Mouse (Mus musculus): ENCODE data around the gene Alg5. TPM values are rescaled to one million over a fixed set of nuclear protein-coding genes. Genes with fewer than 3 reads are reported as not detected.
A peak's percentile ranks its signal among the peaks of the same experiment; 100 is the strongest.

Alg5 gene
- total and polyA plus RNA-seq, 2 experiments from 2014 or later = 16.3 to 65.1 TPM

- no peak for ATAC-seq
- Histone ChIP-seq H3K27ac (no peak overlapping the region), H3K4me1 (ENCODE audit: insufficient read depth, low read length) (peaks cover 4% of the 10 kb centered on the region; the same call in 1 of the 2 replicates), H3K9me3 (ENCODE audit: low read length) (no peaks in the 10 kb centered on the region), H3K36me3 (ENCODE audit: insufficient read depth, low read length) (peaks cover 30% of the 10 kb centered on the region), H3K4me2 (ENCODE audit: low read depth, low read length) (no peak overlapping the region), H3K9ac (replicated peaks; ENCODE audit: low read length) (no peak overlapping the region), H3K27me3 (ENCODE audit: insufficient read depth, low read length) (no peaks in the 10 kb centered on the region), H3K4me3 (ENCODE audit: low read length) (no peak overlapping the region)
- 95% methylated on average over 8 of the region's 8 CpGs for WGBS
- no peak for DNase-seq (ENCODE audit: low spot score)
- TF ChIP-seq CTCF (IDR thresholded peaks at IDR 0.05; ENCODE audit: low read depth) = no peak
Measured at GRCm38 (mm10) chr3:54737317-54737716, 2.0 kb downstream of the Alg5 start.

- no peaks in the 10 kb centered on the region for H3K27me3 ChIP-seq (ENCODE audit: insufficient read depth, low read length)
- H3K4me1 ChIP-seq (ENCODE audit: insufficient read depth, low read length) = no peaks in the 10 kb centered on the region
- H3K27ac ChIP-seq = no peak overlapping the region
- TF ChIP-seq CTCF (IDR thresholded peaks at IDR 0.05; ENCODE audit: low read depth) = no peak
- DNase-seq (ENCODE audit: low spot score) (no peak), ATAC-seq (no peak)
- no peak overlapping the region for H3K4me3 ChIP-seq (ENCODE audit: low read length)
- no peak overlapping the region for H3K4me2 ChIP-seq (ENCODE audit: low read depth, low read length)
- WGBS = 98% methylated on average over 11 of the region's 11 CpGs
- no peak overlapping the region for H3K9ac ChIP-seq (replicated peaks; ENCODE audit: low read length)
- H3K36me3 ChIP-seq (ENCODE audit: insufficient read depth, low read length) = peaks cover 65% of the 10 kb centered on the region
- no peaks in the 10 kb centered on the region for H3K9me3 ChIP-seq (ENCODE audit: low read length)
Measured at GRCm38 (mm10) chr3:54741965-54742364, 6.6 kb downstream of the Alg5 start.

GRCm38 (mm10) chr3:54745799-54746198 is 10.5 kb downstream of the Alg5 start:
- no peak overlapping the region for H3K4me2 ChIP-seq (ENCODE audit: low read depth, low read length)
- H3K27ac ChIP-seq = no peak overlapping the region
- no peaks in the 10 kb centered on the region for H3K9me3 ChIP-seq (ENCODE audit: low read length)
- H3K4me1 ChIP-seq (ENCODE audit: insufficient read depth, low read length) = no peaks in the 10 kb centered on the region
- no peak overlapping the region for H3K4me3 ChIP-seq (ENCODE audit: low read length)
- peak; percentile 60 for DNase-seq (ENCODE audit: low spot score)
- H3K36me3 ChIP-seq (ENCODE audit: insufficient read depth, low read length) = peaks cover 87% of the 10 kb centered on the region
- WGBS = 58% methylated on average over 5 of the region's 5 CpGs
- no peak overlapping the region for H3K9ac ChIP-seq (replicated peaks; ENCODE audit: low read length)
- peak; percentile 80 for ATAC-seq
- peak; percentile 71 for TF ChIP-seq CTCF (IDR thresholded peaks at IDR 0.05; ENCODE audit: low read depth)
- no peaks in the 10 kb centered on the region for H3K27me3 ChIP-seq (ENCODE audit: insufficient read depth, low read length)

- peaks cover 14% of the 10 kb centered on the region for H3K36me3 ChIP-seq (ENCODE audit: insufficient read depth, low read length)
- H3K27me3 ChIP-seq (ENCODE audit: insufficient read depth, low read length) = no peaks in the 10 kb centered on the region
- no peak for ATAC-seq
- no peak overlapping the region for H3K4me3 ChIP-seq (ENCODE audit: low read length)
- no peak for DNase-seq (ENCODE audit: low spot score)
- no peaks in the 10 kb centered on the region for H3K9me3 ChIP-seq (ENCODE audit: low read length)
- TF ChIP-seq CTCF (IDR thresholded peaks at IDR 0.05; ENCODE audit: low read depth) = no peak
- H3K27ac ChIP-seq = no peak overlapping the region
- 82% methylated on average over 4 of the region's 4 CpGs for WGBS
- H3K4me1 ChIP-seq (ENCODE audit: insufficient read depth, low read length) = 0 out of 2 replicates have a peak, but pooled peaks cover 5% of the 10 kb centered on the region
- H3K4me2 ChIP-seq (ENCODE audit: low read depth, low read length) = no peak overlapping the region
- H3K9ac ChIP-seq (replicated peaks; ENCODE audit: low read length) = no peak overlapping the region
Measured at GRCm38 (mm10) chr3:54753411-54753810, 18.1 kb downstream of the Alg5 start.

- 1% methylated on average over 46 of the region's 66 CpGs for WGBS
- peak; percentile 81 for DNase-seq (ENCODE audit: low spot score)
Measured at GRCm38 (mm10) chr3:54755145-54756041, 20.1 kb downstream of the Alg5 start, which contains the start of gene Smad9. Gene Smad9, plus strand, starts transcription at chr3:54755582.

GRCm38 (mm10) chr3:54756058-54756457 is 20.7 kb downstream of the Alg5 start:
- no peaks in the 10 kb centered on the region for H3K9me3 ChIP-seq (ENCODE audit: low read length)
- no peaks in the 10 kb centered on the region for H3K27me3 ChIP-seq (ENCODE audit: insufficient read depth, low read length)
- TF ChIP-seq CTCF (IDR thresholded peaks at IDR 0.05; ENCODE audit: low read depth) = no peak
- no peak for ATAC-seq
- H3K4me2 ChIP-seq (ENCODE audit: low read depth, low read length) = peak overlapping the region; percentile 99
- peak overlapping the region; percentile 61 for H3K4me3 ChIP-seq (ENCODE audit: low read length)
- WGBS = 4% methylated on average over 11 of the region's 11 CpGs
- DNase-seq (ENCODE audit: low spot score) = no peak
- peak overlapping the region; percentile 60 for H3K9ac ChIP-seq (replicated peaks; ENCODE audit: low read length)
- H3K36me3 ChIP-seq (ENCODE audit: insufficient read depth, low read length) = no peaks in the 10 kb centered on the region
- H3K4me1 ChIP-seq (ENCODE audit: insufficient read depth, low read length) = 0 out of 2 replicates have a peak, but pooled peaks cover 5% of the 10 kb centered on the region
- H3K27ac ChIP-seq = no peak overlapping the region

More at GRCm38 (mm10) chr3:54755145-54756041, 20.1 kb downstream of the Alg5 start, which contains the start of gene Smad9:
- H3K4me3 ChIP-seq (ENCODE audit: low read length) = peak within 1 kb of the TSS; percentile 61
- H3K27me3 ChIP-seq (ENCODE audit: insufficient read depth, low read length) = no peaks in the 10 kb centered on the region
- peak within 1 kb of the TSS; percentile 60 for H3K9ac ChIP-seq (replicated peaks; ENCODE audit: low read length)
- H3K9me3 ChIP-seq (ENCODE audit: low read length) = no peaks in the 10 kb centered on the region
- ATAC-seq = peak; percentile 86
- no peaks in the 10 kb centered on the region for H3K36me3 ChIP-seq (ENCODE audit: insufficient read depth, low read length)
- TF ChIP-seq CTCF (IDR thresholded peaks at IDR 0.05; ENCODE audit: low read depth) = no peak
- H3K4me2 ChIP-seq (ENCODE audit: low read depth, low read length) = peak within 1 kb of the TSS; percentile 99
- no peak within 1 kb of the TSS for H3K27ac ChIP-seq
- H3K4me1 ChIP-seq (ENCODE audit: insufficient read depth, low read length) = 0 out of 2 replicates have a peak, but pooled peaks cover 5% of the 10 kb centered on the region

All from hindbrain, postnatal 0 days (tissue).